Mouse (Mus musculus): ENCODE measurements around the gene Aff2. TPM values are rescaled to one million over a fixed set of nuclear protein-coding genes. Genes with fewer than 3 reads are reported as not detected.

Gene Aff2
- total RNA-seq (2021) (1 to 10 TPM; 1.4 to 3.0 TPM), polyA plus RNA-seq (2012; rRNA removed) (2.5 and 2.9 TPM in 2 replicates)
- long read RNA-seq: 0 reads

DNA sequence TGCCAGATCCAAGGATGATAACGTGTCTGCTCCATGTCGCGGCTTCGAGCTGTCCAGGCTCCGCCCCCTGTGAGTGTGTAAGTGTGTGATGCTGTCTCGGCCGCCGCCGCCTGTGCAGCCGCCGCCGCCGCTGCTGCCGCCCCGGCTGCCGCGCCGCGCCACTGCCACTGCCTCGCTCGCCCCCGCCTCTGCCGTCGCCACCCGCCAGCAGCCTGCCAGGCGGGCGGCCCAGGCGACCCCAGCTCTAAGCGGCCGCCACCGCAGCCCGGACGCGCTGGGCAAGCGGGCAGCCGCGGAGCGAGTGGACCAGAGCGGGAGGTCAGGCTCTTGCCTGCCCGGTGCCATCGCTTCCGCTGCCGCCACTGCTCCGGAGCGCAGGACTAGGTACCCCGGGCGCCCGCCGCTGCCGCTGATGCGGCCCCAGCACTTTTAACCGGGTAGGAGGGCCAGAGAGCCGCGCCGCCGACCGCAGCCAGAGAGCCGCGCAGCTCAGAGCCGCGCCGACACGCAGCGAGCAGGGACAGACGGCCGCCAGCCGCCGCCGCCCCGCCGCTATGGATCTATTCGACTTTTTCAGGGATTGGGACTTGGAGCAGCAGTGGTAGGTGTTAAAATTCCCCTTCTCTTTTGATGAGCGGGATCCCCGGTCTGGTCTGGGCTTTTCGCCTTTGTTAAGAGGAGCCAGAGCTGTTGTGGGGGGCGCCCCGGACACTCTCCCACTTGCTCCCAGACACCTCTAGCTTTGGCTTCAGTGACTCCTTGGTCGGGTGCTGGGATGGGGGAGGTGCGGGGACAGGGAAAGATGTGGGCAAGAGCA, at the start of gene Aff2:
Gene Aff2, plus strand, starts transcription at position 57 of the 817 bp plus-strand sequence.
- peak; percentile 52 for DNase-seq

DNA sequence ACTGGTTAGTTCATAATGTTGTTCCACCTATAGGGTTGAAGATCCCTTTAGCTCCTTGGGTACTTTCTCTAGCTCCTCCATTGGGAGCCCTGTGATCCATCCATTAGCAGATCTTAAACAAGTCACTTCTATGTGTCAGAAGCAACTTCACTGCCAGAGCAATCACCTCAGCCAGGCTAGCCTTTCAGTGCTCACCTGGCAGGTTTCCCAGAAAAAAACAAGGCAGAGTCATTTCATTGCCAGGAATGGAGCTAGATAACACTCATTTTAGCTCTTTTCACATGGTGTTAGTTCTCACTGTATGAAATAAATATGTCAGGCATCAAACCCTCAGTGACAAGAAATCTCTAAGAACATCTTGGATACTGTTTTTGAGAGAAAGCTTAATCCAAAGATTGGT, 22.8 kb upstream of the Aff2 start:
- DNase-seq: no peak

GRCm38 (mm10) chrX:69355621-69356020, 4.5 kb upstream of the Aff2 start:
- DNase-seq: no peak

GRCm38 (mm10) chrX:69359360-69359759, 734 bp upstream of the Aff2 start:
- DNase-seq: no peak

- DNase-seq: no peak
Measured at GRCm38 (mm10) chrX:69359885-69360237, 233 bp upstream of the Aff2 start.

- DNase-seq: no peak
Measured at GRCm38 (mm10) chrX:69361055-69361558, 1.0 kb downstream of the Aff2 start.

DNA sequence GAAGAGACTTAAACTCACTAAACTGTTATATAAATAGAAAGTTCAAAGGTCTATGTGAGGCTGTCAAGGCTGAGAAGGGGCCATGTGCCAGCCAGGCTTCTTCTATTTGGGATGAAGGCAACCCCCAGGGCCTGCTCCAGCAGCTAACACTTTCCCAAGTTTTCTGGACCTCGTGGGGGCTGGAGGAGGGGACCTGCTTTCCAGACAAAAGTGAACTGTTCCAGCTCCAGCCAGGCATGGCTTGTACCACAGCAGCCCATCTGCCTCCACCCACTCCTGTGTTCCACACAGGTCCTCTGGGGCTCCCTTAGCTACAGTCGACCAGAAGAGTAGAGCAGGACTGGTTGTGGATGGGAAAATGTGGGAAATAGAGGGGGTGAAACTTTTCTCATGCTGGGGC, 4.1 kb downstream of the Aff2 start:
- no peak for DNase-seq

- DNase-seq: no peak
Measured at GRCm38 (mm10) chrX:69373341-69373740, 13.2 kb downstream of the Aff2 start.

- no peak for DNase-seq
Measured at GRCm38 (mm10) chrX:69389738-69390137, 29.6 kb downstream of the Aff2 start.

GRCm38 (mm10) chrX:69415043-69415442, 54.9 kb downstream of the Aff2 start:
- peak; percentile 3 for DNase-seq

- DNase-seq: no peak
Measured at GRCm38 (mm10) chrX:69438422-69438821, 78.3 kb downstream of the Aff2 start.

GRCm38 (mm10) chrX:69441937-69442336, 81.8 kb downstream of the Aff2 start:
- DNase-seq: no peak

- DNase-seq: no peak
Measured at GRCm38 (mm10) chrX:69460896-69461295, 100.8 kb downstream of the Aff2 start.

- no peak for DNase-seq
Measured at GRCm38 (mm10) chrX:69502061-69502460, 142.0 kb downstream of the Aff2 start.

GRCm38 (mm10) chrX:69518040-69518575, 158.0 kb downstream of the Aff2 start:
- DNase-seq: no peak

GRCm38 (mm10) chrX:69540811-69541210, 180.7 kb downstream of the Aff2 start:
- DNase-seq: no peak

DNA sequence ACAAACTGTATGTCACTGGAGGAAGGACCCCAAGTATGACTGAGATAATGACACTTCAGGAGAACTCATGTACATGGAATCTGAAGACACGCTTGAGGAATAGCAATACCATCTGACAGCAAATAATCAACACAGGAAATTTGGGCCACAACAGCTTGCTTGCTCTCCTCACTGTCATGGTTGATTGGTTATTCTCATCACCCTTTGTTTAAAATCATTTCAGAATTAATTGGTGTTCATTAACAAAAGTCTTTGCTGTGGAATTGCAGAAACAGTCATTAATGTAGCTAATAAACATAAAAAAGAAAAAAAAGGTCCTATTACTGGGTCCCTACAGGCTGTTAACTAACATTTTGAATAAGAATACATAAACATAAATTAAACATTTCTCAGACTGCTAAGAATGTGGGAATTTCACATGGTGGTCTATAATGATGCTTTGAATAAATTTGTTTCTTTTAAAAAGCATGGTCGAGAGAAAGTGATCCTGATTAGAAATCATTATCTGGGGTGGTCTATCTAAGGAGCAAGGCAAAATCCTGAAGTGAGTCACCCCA, 219.9 kb downstream of the Aff2 start:
- no peak for DNase-seq

DNA sequence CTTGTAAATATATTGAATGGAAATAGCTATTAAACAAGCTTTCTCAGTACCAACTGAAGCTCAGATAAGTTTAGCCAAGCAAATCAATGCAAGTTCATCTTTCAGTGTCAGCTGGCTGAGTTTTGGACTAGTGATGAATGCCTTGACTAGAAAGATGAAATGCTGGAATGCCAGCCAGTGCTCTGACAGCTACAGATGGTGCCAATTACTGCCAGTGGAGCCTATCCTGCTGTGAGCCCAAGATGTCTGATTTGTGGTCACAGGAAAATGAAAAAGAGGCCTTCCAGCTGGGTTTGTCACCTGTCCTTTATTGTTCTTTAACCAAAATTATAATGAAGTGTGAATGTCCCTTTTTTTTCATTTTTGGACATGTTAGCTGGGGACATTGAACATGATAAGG, 248.7 kb downstream of the Aff2 start:
- DNase-seq: no peak

GRCm38 (mm10) chrX:69663038-69663437, 302.9 kb downstream of the Aff2 start:
- DNase-seq: no peak

GRCm38 (mm10) chrX:69666145-69666677, 306.1 kb downstream of the Aff2 start:
- DNase-seq: no peak

DNA sequence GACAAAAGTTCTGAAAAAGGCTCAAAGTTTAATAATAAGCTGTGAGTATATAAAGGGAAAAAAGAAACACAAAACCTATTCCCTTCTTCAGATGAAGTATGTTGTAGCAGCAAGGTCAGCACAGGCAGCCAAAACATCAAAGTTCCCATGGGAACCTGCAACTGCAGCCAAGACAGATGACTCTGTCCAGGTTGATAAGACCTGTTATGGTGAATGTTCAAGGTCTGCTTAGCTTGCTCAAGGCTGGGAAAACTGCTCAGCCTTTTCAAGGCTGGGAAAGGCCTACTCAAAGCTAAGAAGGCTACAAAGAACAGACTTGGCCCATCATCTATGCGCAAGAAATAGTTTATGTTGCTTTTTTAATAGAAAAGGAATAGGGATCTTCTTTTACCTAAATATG, 315.6 kb downstream of the Aff2 start:
- DNase-seq: peak; percentile 53

DNA sequence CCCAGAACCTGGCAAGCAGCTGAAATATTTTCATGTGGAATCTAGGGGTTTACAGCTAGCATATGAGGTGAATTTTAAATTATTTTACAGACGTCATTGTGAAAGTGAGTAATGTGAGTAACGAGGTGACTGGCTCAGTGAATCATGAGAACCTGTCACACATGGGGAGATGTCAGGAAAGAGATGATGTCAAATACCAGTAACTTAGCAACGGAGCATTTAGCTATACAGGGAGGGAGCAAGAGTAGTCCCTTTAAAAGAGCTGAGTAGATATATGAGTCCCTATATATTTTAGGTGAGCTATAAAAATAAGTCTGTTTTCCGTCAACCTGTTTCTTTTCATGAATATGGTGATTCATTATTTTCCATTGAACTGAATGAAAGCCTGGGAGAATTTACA, 338.7 kb downstream of the Aff2 start:
- no peak for DNase-seq

DNA sequence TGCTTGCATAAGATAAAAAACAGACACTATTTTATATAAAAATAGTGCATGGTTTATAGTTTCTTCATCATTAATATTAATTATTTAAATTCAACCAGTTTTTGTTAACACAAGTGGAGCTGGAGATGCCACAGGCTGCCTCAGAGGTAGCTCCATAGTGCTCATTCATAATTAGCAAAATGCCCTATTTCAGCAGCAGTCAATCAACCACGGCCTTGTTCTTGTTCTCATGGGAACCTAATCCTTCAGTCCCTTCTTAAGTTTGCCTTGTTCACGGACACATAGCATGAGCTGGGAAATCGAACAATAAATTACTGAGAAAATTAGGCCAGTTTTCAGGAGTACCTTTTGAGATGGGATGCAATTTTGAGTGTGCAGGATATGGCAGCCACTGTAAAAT, 378.9 kb downstream of the Aff2 start:
- no peak for DNase-seq
